Mouse (Mus musculus): Measurements from ENCODE around the gene Fan1. TPM values are rescaled to one million over a fixed set of nuclear protein-coding genes. Genes with fewer than 3 reads are reported as not detected.

Fan1 gene
- total RNA-seq, 2 experiments from 2014 or later = 5.7 to 6.9 TPM

DNA sequence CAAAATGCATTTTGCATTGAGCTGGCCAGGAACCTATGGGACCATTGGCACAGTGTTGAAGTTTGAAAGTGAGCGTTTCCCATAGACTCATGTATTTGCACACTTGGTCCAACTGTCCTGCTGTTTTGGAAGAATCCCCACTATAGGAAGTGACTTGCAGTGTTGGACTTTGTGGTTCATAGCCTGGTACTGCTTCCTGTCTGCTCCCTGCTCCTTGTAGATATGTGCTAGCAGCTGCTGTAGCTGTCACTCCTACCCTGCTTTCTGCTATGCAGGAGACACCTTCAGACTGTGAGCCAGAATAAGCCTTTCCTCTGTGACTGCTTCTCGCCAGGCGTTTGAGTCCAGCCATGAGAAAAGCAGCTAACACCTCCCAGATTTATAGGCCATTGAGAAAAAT, 42.6 kb downstream of the Fan1 start:
- DNase-seq = no peak

DNA sequence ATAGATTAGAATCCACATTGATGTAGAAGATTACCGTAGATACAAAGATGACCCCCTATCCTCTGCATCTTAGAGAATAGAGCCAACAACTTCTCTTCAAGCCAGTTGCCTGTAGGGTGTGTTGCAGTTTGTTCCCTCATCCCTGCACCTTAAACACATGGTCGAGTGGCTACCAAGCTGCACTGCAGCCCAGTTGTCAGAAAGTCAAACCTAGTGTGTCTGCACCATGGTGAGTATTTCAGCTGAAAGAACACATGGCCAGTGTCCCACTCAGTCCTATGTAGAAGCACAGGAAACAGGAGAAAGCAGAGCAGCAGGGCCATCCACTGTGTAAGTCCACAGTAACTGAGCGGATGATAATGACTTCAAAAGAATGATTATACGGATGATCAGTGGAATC, 46.4 kb downstream of the Fan1 start:
- no peak for DNase-seq

DNA sequence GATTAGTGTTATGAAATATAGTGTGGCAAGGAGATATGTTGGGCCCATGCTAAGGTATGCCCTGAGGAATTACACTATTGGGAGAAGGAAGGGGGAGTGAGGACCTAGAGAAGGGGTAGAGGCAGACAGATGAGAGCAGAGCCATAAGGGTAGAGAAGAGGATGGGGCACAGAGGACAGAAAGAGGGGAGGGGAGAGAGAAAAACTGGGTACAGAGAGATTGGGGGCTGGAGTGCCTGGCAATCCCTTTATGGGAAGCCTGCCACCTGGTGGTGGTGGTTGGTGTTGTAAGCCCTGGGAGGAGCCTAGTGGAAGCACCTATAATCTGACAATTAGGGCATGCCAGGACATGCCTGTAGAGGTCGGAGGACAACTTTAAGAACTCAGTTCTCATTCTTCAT, 47.0 kb downstream of the Fan1 start:
- peak; percentile 85 to 91 for DNase-seq

DNA sequence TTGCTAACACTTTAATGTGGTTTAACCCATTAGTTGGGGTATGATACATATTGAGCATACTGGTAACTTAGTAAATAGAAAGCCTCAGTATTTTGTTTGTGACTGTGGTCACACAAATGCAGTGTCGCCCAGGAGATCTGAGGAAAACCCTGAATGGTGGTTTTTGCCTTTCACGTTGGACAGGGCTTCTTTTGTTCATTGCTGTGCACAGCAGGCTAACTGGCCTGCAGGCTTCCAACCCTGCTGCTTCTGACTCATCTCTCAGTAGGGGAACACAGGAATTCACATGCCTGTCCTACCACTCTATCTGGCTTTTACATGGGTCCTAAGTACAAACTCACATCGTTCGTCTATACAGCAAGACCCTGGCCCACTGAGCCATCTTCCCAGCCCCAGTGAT, 52.2 kb downstream of the Fan1 start:
- no peak for DNase-seq

DNA sequence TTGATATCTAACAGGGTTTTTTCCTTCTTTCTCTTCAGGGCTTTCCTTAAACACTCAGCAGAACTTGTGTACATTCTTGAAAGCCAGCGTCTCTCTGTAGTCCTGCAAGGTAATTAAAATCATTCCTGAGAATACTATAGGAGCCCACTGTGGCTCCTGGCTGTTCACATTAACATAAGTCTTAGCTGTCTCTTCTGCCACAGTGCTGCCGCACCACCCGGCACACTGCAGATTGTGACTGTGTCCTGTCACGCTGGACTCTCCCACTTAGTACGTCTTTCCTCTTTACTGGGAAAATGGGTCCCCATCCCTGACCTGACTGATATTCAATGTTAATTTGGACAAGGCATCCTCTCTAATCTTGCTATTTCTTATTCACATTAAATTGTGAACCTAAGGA, 52.8 kb downstream of the Fan1 start:
- no peak for DNase-seq

DNA sequence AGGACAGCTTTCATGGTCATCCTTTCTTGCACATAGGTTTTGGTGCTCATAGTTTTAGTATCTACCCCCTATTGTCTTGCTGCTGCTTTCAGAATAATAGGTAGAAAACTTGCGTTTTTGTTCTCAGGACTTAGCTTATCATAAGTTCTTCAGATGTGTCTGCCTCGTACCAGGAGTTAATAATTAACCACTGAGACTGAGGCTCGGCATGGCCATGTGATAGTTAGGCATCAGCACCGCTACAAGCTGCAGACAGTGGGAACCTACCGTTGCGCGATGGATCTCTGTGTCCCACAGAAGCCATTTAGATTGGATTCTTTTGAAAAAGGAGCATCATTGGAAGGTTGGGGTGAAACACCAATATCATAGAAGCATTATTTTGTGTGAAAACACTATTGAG, 61.1 kb downstream of the Fan1 start:
- DNase-seq = no peak

DNA sequence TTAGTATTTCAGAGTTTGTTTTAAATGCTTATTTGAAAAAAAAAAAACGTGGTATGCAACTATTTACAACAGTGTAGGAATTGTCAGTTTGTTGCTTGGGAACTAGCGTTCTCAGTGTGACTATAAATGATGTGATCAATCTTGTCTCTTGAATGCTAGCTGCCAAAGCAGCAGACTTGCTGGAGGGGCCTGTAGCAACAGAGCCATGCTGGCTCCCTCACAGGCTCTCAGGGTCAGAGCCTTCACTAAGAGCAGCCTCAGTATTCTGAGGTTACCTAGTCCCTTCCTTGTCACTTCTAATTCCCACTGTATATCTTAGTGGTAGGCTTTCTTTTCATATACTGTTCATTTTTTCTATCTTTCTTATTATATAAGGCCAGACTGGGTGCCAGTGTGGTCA, 63.1 kb downstream of the Fan1 start:
- no peak for DNase-seq

DNA sequence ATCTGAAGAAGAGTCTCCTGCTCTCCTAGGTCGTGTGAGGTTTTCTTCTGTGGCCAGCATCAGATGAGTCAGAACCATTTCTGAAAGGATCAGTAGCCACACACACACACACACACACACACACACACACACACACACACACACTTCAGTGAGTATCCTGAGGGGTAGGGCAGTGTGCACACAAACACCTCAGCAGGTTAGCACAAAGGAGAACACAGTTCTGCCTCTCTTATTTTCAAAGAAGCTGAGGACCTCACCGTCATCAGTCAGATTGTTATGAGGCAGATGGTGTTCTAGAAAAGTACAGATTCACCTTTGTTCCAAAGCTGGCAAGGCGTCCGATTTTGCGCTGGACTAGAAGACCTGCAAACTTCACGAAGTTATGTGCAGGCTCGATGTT, 63.7 kb downstream of the Fan1 start:
- no peak for DNase-seq

Other genes starting within 250 kb of the Fan1 start
- gene Trpm1, start 220.3 kb downstream of the Fan1 start, total RNA-seq (2021) = not detected
- 10 to 100 TPM; 26.6 to 28.4 TPM for gene Mtmr10, start 86.4 kb downstream of the Fan1 start, total RNA-seq (2021)
- gene Mphosph10, start 18.2 kb upstream of the Fan1 start, total RNA-seq (2021) = 10 to 100 TPM; 25.0 to 27.6 TPM
- 10 to 100 TPM; 55.7 to 86.5 TPM for gene Mcee, start 18.5 kb upstream of the Fan1 start, total RNA-seq (2021)
- gene Apba2, start 127.6 kb upstream of the Fan1 start, total RNA-seq (2021) = under 1 TPM; 0.33 TPM

Data from adrenal gland, postnatal 36 days (tissue).